In the genomic region with DNA sequence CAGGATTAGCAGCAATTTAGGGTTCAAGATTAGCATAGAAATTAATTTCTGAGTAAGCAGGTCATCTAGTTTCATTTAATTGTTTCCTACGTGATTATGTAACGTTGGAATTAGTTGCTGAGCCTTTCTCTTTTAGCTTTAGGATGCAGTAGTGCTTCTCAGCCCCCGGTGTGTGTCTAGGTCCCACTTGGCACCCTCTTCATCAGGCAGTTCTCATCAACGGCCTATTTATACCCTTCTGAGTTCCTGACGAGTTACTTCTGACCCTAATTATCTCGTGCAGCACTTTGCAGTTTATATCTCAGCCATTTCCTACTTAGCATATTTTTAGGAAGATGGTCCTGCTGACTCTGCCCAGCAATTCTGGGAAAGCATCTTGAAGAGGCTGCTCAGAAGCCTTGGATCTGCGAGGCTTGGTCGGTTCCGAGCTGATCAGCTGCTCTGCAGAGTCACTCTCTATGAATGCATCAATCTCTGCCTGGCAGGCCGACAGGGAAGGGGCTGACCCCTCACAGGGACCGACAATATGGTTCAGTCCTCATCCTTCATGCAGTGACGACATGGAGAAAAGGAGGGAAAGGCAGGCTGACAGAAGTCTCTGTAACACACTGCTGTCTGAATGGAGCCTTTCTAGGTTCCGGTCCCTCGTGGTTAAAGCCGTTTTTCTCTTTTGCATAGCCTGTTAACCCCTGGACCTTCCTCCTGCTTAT, we compare ENCODE assay signal across 16 mouse cellular contexts. TPM values are rescaled to one million over a fixed set of nuclear protein-coding genes. Genes with fewer than 3 reads are reported as not detected.
A peak's percentile ranks its signal among the peaks of the same experiment; 100 is the strongest.
DNase-seq lines count a peak whose midpoint lies in the region; ATAC-seq and TF ChIP-seq lines count a peak whose summit lies in the region.
"Had no signal": no experiment of that assay in that cellular context is flagged by ENCODE, and none has a peak within 500 bp of the region (broad histone marks: within the 10 kb centered on the region; RNA-seq: fewer than 3 reads in every experiment).

No protein-coding gene starts in this region.

- H3K27me3 ChIP-seq in heart, embryonic 11.5 days (ENCODE audit: control insufficient read depth, insufficient read depth, low read length) = no peaks in the 10 kb centered on the region
- H3K27me3 ChIP-seq in midbrain, embryonic 13.5 days = no peaks in the 10 kb centered on the region
- H3K27me3 ChIP-seq in midbrain, embryonic 14.5 days (ENCODE audit: control insufficient read depth, insufficient read depth, low read length) = no peaks in the 10 kb centered on the region
- H3K27me3 ChIP-seq in stomach, postnatal 0 days (ENCODE audit: control insufficient read depth, insufficient read depth, low read length) = no peaks in the 10 kb centered on the region

- no peaks in the 10 kb centered on the region for H3K9me3 ChIP-seq in heart, embryonic 11.5 days (replicated peaks; ENCODE audit: control insufficient read depth, low read length)
- H3K9me3 ChIP-seq in midbrain, embryonic 13.5 days = no peaks in the 10 kb centered on the region
- no peaks in the 10 kb centered on the region for H3K9me3 ChIP-seq in midbrain, embryonic 14.5 days (ENCODE audit: control insufficient read depth, low read length)
- H3K9me3 ChIP-seq in stomach, postnatal 0 days (ENCODE audit: control insufficient read depth, low read length) = no peaks in the 10 kb centered on the region

- WGBS in heart, embryonic 11.5 days (ENCODE audit: insufficient replicate concordance) = 24% methylated on average over 15 of the region's 15 CpGs
- WGBS in midbrain, embryonic 13.5 days = 39% methylated on average over 15 of the region's 15 CpGs
- 39% methylated on average over 15 of the region's 15 CpGs for WGBS in midbrain, embryonic 14.5 days
- 51% methylated on average over 15 of the region's 15 CpGs for WGBS in stomach, postnatal 0 days

- no peak for TF ChIP-seq EP300 in stomach, postnatal 0 days (optimal IDR thresholded peaks at IDR 0.05)

- H3K9ac ChIP-seq in heart, embryonic 11.5 days (ENCODE audit: low read depth, low read length) = no peak overlapping the region
- H3K9ac ChIP-seq in midbrain, embryonic 13.5 days (replicated peaks) = peak overlapping the region; percentile 20; the same call in 1 of the 2 replicates
- H3K9ac ChIP-seq in midbrain, embryonic 14.5 days (replicated peaks; ENCODE audit: low read length) = no peak overlapping the region
- H3K9ac ChIP-seq in stomach, postnatal 0 days (ENCODE audit: low read length) = no peak overlapping the region
- H3K9ac ChIP-seq: liver, embryonic 14.5 days had no signal

- H3K4me2 ChIP-seq in heart, embryonic 11.5 days = peak overlapping the region; percentile 27
- H3K4me2 ChIP-seq in midbrain, embryonic 13.5 days (replicated peaks) = no peak overlapping the region
- no peak overlapping the region for H3K4me2 ChIP-seq in midbrain, embryonic 14.5 days (ENCODE audit: low read length)
- H3K4me2 ChIP-seq in stomach, postnatal 0 days (replicated peaks; ENCODE audit: low read depth) = no peak overlapping the region

- TF ChIP-seq CTCF in stomach, postnatal 0 days (IDR thresholded peaks at IDR 0.05; ENCODE audit: low read depth) = no peak

- DNase-seq in heart, adult 11 months = no peak
- no peak for DNase-seq in midbrain, embryonic 14.5 days
- peak; percentile 21 for DNase-seq in mesoderm, embryonic 11.5 days (ENCODE audit: low read depth, low spot score)
- no peak for DNase-seq in natural killer cell, adult 2 months (ENCODE audit: low spot score in 2 of 2)
- no peak for DNase-seq in stomach, postnatal 0 days (ENCODE audit: low spot score)
- DNase-seq in cerebellum, postnatal 14 days = no peak
- DNase-seq: adrenal gland, adult 2 months; cerebellum, adult 9-10 months; kidney, adult 8-10 months; kidney, postnatal 4 days; retina, postnatal 1 day; spleen, adult 18-20 months; thymus, postnatal 25 days had no signal

- H3K36me3 ChIP-seq in heart, embryonic 11.5 days (ENCODE audit: control insufficient read depth, insufficient read depth, low read length) = no peaks in the 10 kb centered on the region
- no peaks in the 10 kb centered on the region for H3K36me3 ChIP-seq in midbrain, embryonic 13.5 days
- H3K36me3 ChIP-seq in midbrain, embryonic 14.5 days (ENCODE audit: control insufficient read depth, insufficient read depth, low read length) = no peaks in the 10 kb centered on the region
- no peaks in the 10 kb centered on the region for H3K36me3 ChIP-seq in stomach, postnatal 0 days (ENCODE audit: control insufficient read depth, insufficient read depth, low read length)

- no peak overlapping the region for H3K27ac ChIP-seq in heart, embryonic 11.5 days (ENCODE audit: low read depth, low read length)
- no peak overlapping the region for H3K27ac ChIP-seq in midbrain, embryonic 13.5 days
- no peak overlapping the region for H3K27ac ChIP-seq in midbrain, embryonic 14.5 days (replicated peaks; ENCODE audit: low read depth, low read length)
- H3K27ac ChIP-seq in stomach, postnatal 0 days (replicated peaks) = no peak overlapping the region
- H3K27ac ChIP-seq: liver, embryonic 14.5 days had no signal

- H3K4me1 ChIP-seq in heart, embryonic 11.5 days (ENCODE audit: control insufficient read depth, insufficient read depth, low read length) = peaks cover 7% of the 10 kb centered on the region
- H3K4me1 ChIP-seq in midbrain, embryonic 13.5 days (replicated peaks) = peaks cover 8% of the 10 kb centered on the region
- H3K4me1 ChIP-seq in midbrain, embryonic 14.5 days (ENCODE audit: control insufficient read depth, insufficient read depth, low read length) = no peaks in the 10 kb centered on the region
- H3K4me1 ChIP-seq in stomach, postnatal 0 days (replicated peaks; ENCODE audit: control insufficient read depth, insufficient read depth) = no peaks in the 10 kb centered on the region

- H3K4me3 ChIP-seq in heart, embryonic 11.5 days (ENCODE audit: low read depth, low read length) = no peak overlapping the region
- H3K4me3 ChIP-seq in midbrain, embryonic 13.5 days (replicated peaks) = no peak overlapping the region
- no peak overlapping the region for H3K4me3 ChIP-seq in midbrain, embryonic 14.5 days (replicated peaks; ENCODE audit: low read depth, low read length)
- H3K4me3 ChIP-seq in stomach, postnatal 0 days (ENCODE audit: low read depth, low read length) = no peak overlapping the region

- ATAC-seq in heart, embryonic 11.5 days (replicated peaks; ENCODE audit: insufficient number of reproducible peaks, low FRiP score, low TSS enrichment) = no peak
- ATAC-seq in midbrain, embryonic 13.5 days = no peak
- ATAC-seq in midbrain, embryonic 14.5 days (ENCODE audit: low FRiP score, low TSS enrichment) = no peak
- ATAC-seq in stomach, postnatal 0 days (ENCODE audit: low FRiP score, low TSS enrichment) = no peak

RNA-seq across cellular contexts. Expression of gene Arhgap5, which starts 15.4 kb away (rescaled TPM):
- polyA plus RNA-seq in heart, embryonic 11.5 days (2014; fragmentation: Nextera tagmentation; extraction: Ambion mirVana) = 42.1 and 42.3 TPM in 2 replicates
- 38.0 and 38.3 TPM in 2 replicates for polyA plus RNA-seq in midbrain, embryonic 13.5 days (2015; fragmentation: Nextera tagmentation; extraction: Ambion mirVana)
- 42.5 and 46.0 TPM in 2 replicates for polyA plus RNA-seq in midbrain, embryonic 14.5 days (2014; fragmentation: Nextera tagmentation; extraction: Ambion mirVana)
- 24.8 and 25.5 TPM in 2 replicates for polyA plus RNA-seq in stomach, postnatal 0 days (2015; fragmentation: Nextera tagmentation; extraction: Ambion mirVana)
